Mouse (Mus musculus): ENCODE results near the gene Cfap58. TPM values are rescaled to one million over a fixed set of nuclear protein-coding genes. Genes with fewer than 3 reads are reported as not detected.

Gene Cfap58
- total RNA-seq, 2 experiments from 2014 or later: 0.06 TPM; not detected in 1

DNA sequence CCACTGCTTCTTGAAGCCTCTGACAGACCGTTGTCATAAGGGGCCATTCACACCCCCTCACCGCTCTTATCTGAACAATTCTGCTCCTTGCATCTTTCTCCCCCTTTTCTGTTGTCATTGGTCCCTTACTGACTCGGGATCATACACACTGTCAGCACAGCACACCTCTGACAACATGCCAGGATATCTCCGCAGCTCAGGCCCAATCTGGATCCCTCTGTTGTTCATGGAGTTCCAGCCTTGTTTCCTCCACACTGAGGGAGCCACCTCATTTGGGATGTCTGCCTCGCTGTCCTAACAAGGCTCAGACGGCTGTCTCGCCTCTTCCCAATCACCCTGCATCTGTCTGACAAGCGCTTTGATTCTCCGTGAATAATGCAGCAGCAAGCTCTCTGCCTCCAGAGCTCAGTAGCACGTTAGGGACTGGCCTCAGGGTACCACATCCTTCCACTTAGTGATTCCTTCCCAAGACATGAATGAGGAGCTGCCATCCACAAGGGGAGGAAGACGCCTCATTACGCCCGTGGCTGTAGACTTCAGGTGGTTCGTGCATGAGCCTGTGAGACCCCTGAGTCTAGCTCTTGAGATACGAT, 40.7 kb downstream of the Cfap58 start:
- DNase-seq: no peak

DNA sequence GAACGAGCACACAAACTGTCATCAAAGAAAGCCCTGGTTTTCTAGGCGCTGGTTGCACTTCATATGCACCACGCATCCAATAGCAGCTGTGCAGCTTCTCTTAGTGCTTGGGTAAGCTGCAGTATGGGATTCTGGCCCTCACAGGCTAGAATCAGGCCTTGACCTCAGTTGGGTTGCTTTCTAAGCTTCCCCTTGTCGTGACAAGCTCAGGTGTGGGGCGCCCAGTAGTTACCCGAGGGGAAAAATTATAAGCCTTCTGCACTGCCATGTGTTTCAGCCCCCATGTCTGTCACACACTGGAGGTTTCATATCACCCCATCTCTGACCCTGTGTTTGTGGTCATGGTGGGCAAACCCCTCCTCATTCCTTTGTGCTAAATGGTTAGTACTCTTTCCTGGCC, 42.0 kb downstream of the Cfap58 start:
- DNase-seq: no peak

DNA sequence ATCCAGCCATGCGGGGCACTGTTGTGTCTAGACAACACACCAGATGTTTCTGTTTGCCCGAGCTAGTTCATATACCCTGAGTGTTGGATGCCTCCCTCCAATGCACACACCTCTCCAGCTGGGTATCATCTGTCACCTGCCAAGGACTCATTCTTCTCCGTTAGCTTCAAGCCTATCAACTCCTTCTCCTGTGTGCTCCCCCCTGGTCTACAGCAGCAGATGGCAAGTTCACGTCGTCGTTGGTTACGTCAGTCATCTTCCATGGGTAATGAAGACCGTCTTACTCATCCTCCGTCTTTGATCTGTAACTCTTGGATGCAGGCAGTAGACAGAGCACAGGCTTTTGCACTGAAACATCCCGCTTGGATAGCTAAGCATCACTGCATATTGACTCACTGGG, 42.8 kb downstream of the Cfap58 start:
- no peak for DNase-seq

DNA sequence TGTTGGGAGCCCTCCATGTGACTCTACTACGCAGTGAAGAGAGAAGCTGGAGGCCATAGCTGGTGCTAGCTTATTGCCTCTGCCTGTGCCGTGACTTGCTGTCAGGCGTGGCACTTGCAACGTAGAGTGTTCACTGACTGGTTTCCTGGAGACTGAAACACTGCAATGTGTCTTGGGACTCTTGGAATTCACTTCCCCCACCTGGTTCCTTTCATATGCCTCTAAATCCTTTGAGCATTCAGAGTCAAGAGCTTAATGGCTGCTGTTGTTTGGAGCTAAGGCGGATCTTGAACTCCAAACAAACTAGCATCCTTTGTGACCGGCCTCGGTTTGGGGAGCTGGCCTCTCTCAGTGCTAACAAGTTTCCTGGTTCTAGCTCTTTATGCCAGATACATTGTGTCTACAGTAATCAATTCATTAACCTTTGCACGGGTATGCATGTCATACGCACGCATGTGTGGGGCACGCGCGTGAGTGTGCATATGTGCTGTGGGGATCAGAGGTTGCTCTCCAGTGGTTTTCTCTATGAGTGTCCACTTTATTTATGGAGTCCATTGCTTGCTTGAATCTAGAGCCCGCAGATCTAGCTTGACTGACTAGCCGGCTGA, 48.2 kb downstream of the Cfap58 start:
- no peak for DNase-seq

DNA sequence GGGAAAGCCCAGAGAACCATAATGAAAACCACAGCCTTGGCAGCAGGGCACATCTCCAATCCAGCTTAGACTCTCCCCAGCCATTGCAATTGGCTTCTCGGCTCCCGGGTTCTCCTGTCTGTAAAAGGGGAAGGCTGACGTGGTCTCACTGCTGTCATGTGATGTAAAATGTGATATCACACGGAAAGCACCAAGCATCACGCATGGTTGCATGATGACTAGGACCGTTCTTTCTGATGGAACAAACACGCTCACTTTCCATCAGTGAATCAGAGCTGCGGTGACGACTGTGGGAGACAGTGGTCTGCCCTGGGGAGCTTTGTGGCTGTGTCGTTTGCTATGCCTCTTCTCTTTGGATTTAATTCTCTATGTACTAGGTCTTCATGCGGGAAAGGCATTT, 50.5 kb downstream of the Cfap58 start:
- DNase-seq: no peak

DNA sequence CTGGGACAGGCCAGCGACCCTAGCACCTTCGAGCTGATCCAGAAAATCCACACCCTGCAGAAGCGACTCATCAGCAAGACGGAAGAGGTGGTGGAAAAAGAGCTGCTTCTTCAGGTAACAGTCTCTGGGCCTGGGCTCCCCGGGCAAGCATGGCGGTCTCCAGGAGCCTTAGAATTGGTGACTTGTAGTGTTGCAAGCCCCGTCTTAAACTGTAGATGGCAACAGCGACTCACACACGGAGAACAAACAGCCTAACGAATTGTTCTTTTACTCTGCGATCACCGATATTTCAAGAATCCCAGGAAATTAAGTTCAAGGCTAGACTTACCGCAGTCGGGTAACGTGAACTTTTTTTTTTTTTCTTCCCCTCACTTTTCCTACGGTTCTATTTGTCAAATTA, 51.0 kb downstream of the Cfap58 start:
- DNase-seq: peak; percentile 12

DNA sequence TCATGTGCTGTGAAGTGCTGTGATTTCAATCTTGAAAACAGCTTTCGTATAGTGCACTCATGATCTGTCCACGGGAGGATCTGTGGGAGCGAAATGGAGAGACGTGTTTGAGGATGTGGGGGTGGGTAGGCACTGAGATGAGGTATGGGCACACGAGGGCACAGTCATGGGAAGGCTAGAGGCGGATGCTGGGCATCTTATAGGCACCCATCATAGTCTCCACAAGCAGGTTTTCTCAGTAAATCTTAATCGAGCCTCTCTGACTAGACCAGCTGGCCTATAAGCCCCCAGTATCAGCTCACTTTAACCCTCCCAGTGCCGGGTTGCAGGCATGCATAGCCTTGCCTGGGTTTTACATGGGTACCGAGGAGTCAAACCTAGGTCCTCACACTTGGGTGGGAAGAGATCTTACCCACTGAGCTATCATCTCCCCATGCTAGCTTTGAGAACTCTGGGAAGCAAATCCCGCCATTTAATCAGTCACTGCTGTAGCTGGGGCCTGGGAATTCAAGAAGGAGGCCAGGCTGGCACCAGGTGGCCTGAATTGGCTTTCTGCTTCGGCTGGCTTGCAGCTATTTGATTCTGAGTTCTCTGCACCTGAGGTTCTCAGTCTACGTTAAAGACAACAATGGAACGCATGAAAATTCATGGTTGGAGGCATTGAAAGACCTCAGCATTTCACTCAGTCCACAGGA, 51.6 kb downstream of the Cfap58 start:
- DNase-seq: no peak

DNA sequence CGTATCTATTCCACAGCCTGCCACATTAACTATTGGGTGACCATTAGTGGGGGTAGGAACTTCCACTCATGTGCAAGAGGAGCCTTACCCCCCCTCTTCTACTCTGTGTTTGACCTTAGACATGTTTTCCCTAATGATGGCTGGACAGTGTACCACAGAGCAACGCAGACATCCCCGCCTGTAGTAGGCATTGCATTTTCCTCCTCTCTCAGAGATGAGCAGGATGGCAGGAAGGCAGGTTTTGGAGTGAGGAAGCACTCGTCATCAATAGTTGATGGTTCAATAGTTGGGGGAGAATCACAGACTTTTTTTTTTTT, 52.1 kb downstream of the Cfap58 start:
- DNase-seq: no peak

DNA sequence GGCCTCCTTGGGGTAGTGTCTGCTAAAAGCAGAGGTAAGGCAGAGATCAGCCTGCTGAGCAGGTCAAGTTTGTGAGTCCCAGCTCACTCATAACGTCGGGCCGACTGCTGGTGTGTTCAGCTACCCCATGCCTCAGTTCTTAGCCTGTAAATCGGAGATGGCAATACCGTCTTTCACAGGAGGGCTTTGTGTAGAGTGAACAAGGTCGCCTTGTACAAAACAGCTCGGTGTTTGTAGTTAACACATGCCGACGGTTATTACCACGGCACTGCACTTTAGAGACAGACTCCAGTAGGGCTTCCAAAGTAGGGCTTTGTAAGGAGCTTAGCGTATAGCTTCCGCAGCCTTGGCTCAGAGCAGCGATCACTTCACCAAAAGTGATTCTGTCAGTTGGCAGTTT, 63.8 kb downstream of the Cfap58 start:
- no peak for DNase-seq

DNA sequence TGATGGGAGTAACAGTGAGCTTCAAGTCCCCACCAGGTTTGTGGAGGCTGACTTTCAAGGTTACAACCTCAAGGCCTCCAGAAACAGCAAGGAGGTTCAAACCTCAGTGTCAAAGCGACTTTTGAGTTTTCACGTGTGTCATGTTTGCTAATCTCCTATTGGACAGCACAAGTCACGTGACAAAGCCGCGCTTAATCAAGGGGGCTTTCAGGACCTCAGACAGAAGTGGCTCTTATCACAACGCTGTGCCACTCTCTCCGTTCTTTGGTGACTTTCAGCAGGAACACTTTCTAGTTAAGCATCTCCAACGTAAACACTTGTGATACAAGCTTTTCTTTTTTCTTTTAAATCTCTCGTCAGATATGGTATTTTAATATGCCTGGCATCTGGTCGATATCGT, 64.3 kb downstream of the Cfap58 start:
- DNase-seq: no peak

DNA sequence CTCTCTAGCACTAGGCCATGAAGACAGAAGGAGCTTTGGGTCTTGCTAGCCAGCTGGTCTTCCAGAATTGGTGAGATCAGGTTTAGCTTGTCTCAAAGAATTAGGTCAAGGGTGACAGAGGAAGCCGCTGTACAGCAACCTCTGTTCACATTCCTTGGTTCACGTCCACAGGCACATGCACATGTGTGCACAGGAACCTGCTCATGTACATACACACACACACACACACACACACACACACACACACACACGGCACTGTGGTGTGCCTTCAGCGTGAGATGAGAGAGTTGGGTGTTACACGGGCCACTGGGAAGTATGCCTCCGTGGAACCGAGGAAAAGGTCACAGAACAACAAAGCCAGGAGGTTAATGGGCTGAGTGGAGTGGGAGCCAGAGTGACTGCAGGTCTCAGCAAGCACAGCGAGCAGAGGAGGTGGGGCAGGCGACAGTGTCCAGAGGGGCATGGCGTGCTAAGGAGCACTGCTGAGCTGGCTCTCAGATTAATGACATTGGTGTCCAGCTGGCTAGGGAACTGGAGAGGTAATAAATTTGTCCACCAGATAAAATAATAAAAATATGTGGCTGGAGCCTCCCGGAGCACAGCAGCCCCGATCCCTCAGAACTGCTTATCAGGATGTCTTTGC, 71.4 kb downstream of the Cfap58 start:
- no peak for DNase-seq

DNA sequence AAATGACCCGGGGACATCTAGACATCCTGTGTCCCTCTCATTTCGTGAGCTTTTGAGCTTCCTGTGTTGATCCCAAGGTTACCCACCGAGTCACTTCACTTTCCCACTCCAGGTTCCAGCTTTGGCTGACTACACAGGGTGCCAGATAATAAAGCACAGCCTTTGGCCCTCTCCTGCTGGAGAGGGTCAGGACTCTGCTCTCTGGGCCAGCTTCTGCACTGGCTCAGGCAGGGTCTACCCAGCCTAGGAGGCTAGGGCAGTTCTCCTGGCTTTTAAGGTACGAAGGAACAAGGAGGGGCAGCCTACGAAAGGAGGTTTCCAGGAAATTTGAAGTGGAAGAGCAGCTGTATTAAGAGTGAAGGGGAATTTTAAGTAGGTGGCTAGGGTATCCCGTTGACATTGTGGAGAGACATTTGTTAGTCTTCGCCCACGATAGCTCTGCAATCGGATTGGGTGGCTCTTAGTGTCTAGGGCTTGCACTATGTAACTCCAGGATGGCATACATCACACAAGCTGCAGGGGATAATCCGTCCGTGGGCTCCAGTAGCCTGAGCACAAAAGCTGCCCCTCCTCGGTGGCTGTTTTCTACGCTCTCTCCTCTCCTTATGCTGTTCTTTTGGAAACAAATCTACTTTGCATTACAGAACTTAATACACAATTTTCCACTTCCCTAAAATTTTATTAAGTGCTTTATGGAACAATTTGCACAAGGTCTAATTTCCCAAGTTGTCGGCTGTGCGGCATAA, 72.3 kb downstream of the Cfap58 start:
- no peak for DNase-seq

DNA sequence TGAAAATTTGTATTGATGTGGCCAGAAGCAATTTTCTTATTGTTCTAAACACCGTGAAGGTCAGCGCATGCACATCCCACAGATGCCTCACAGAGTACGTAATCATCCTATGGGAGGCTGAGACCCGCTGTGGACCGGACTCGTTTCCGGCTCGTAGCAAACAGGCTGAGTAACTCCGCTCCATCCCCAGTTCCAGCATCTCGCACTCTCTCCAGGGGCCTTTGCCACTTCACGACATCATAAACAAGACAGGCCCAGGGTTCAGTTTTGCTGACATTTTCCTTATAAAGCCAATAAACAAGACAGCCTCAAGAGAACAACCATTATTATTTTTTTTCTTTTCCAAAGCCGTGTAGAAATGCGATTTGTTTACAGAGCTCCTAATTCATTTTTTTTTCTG, 82.6 kb downstream of the Cfap58 start:
- DNase-seq: no peak

DNA sequence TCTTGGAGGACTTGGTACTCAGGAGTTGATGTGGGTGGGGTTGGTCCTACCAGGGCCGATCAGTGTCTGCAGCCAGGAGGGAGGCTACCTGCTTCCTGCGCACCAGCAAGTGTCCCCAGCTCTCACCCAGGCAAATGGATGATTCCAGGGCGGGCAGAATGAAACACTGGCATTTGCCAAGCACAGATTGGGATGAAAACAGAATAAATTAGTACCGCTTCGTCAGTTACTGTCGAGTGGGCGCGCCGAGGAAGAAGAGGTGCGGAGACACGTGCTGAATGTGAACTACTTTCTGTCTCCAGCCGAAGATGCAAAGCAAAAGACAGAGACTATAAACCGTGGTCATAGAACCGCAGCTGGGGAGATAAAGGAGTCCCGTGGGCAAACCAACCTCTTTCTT, 84.0 kb downstream of the Cfap58 start:
- no peak for DNase-seq

DNA sequence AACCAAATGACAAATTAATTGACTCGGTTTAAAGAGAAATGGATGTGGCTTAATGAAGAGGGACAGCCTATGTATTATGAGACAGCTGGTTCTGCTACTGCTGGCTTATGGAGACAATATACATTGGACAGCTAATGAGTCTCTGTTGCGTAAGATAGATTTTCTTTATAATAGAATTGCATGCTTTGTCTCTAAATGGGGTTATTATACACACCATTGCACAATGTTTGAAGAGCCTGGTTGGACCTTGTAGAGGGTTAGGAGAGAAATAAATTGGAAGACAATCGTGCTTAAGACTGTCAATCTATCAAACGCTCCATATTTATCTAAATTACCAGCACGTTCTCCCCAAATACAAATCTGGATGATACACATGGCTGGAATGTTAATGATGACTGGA, 85.3 kb downstream of the Cfap58 start:
- DNase-seq: no peak

DNA sequence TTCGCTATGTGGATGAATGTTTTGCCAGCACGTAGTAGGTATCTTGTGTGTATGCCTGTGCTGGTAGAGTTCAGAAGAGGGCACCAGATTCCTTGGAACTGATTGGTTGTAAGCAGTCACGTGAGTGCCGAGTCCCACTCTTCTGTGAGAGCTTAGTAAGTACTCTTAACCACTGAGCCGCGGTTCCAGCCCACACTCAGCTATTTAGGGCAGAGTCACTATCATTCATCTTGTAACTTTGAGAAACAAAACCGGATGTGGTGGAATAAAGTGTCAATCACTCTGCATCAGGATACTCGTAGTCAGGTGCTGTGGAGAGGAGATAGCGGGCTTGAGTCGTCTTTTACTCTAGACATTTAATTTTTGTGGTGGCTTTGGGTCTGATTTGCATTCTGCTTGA, 86.3 kb downstream of the Cfap58 start:
- no peak for DNase-seq

DNA sequence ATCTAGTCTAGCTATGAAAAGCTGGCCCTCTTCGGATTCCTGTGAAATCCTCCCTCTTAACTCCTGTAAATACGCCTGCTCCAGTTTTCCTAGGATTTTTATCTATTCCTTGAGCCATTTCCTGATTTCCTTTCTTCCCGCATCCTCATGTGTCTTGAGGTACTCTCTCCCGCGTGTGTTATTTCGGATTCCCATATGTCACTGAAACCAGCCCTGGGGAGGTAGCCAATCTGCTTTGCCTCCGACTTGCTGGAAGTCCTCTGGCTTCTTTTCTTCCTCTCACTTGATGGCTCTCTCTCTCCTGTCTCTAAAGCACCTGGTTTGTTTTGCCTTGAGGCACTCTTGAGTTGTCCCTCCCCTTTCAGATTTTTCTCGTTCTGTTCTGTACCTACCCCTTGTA, 87.9 kb downstream of the Cfap58 start:
- no peak for DNase-seq

DNA sequence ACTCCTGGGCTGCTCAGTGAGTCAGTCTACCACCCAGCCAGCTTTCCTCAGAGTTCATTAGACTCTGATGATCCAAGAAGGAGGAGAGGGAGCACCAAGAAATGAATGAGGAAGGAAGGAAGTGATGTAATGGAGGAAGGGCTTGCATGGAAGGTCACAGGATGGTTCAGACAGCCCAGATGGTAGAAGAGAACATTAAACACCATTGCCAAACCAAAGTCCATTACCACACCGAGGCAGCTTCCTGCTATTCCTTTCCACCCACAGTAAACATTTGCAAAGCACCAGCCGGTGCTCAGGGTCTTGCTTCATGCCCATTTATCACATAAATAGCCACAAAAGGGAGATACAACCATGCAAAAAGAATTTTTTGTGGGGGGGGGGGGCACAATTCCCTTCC, 89.4 kb downstream of the Cfap58 start:
- no peak for DNase-seq

DNA sequence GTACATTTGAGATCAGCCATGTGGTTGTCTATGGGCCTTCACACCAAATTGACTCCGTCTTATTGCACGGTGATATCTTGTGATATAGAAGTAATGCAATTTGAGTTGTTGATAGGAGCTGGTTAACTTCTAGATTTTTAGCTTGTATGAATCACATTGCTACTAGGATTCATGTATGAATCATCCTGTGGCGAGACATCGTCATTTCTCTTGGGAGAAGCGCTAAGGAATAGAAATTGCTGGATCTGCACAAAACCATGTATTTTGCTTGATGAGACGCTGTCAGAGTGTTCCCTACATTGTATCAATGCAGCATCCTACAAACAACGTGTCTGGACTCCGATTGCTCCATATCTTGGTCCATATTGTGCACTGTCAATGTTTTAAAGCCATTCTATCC, 102.1 kb downstream of the Cfap58 start:
- no peak for DNase-seq

DNA sequence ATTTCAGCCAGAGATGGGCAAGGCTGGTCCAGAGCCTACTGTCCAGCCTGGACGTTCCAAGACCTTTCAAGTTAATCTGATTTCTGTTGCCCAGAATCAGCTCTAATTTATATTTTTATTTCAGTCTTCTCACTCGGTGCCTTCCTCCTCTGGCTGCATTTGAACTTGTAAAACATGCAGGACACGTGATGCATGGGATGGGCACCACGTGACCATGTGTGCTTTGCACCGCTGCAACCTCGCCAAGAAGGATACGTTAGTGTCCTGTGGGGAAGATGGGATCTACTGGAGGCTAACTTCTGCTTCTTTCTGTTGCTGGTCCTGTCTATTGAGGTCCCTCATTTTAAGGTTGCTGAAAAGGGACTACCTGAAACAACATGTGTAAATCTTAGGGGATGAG, 109.8 kb downstream of the Cfap58 start:
- no peak for DNase-seq

DNA sequence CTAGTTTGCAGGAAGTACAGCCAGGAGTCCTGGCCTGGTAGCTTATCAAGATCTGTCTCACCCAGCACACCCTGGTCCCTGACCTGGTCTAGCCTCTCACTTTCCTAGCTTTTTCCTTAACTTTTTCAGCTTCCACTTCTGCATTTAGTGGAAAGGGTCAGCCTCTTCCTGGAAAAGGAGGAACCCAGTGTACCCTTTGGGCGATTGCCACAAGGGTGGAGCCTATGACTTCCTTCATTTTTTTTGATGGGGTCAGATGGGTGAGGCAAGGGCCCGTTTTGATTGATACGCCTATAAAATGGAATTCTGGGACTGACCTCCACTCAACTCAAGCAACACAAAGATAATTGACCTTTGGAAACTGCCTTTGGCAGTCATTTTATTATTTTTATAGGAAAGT, 111.9 kb downstream of the Cfap58 start:
- no peak for DNase-seq

DNA sequence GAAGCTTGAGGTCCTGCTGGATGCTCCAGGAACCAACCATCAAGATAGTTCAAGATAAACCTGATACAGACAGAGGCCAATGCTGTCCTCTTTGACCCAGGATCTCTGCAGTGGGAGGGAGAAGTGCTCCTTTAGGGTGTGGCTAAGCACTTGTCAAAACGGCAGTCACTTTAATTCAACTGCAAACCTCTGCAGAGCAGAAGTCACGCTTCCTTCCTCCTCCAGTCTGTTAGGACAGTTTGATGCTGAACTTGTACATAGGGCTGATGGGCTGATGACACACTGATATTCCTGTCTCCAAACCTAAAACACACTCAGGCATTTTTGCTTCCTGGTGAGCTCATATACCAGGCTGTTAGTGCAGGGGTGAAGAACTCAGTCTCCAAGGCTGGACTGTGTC, 125.8 kb downstream of the Cfap58 start:
- DNase-seq: no peak

DNA sequence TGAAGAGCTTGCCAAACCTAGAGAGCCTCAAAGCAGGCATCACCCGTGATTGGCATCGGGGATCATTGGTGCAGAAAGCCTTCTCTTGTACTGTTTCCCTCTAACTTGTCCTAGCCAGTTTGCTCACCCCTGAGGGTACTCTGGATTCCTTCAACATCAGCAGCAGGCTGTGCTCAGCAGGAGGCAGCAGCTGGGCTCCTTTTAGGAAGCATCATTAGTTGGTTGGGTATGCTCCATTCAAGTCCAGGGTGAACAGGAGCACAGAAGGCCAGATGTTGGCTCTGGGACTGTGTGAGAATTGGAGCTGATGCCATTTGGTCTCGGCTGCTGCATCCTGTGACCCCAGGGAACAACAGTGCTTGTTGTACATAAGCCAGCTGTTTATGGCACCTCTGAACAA, 142.2 kb downstream of the Cfap58 start:
- no peak for DNase-seq

All from adrenal gland, postnatal 10 days (tissue).